Mouse (Mus musculus): ENCODE data around the gene Thbs1. TPM values are rescaled to one million over a fixed set of nuclear protein-coding genes. Genes with fewer than 3 reads are reported as not detected.

The Thbs1 gene
- total and polyA plus RNA-seq, 2 experiments from 2014 or later, result 3.0 to 12.2 TPM

GRCm38 (mm10) chr2:118116180-118116579, 4.5 kb downstream of the Thbs1 start:
- no peak overlapping the region for H3K4me3 ChIP-seq (ENCODE audit: low read depth, low read length)
- H3K9me3 ChIP-seq (ENCODE audit: low read length), result no peaks in the 10 kb centered on the region
- H3K4me2 ChIP-seq (ENCODE audit: low read depth, low read length, poor library complexity, severe bottlenecking), result no peak overlapping the region
- no peak overlapping the region for H3K9ac ChIP-seq (replicated peaks; ENCODE audit: low read length, poor library complexity, severe bottlenecking)
- H3K27me3 ChIP-seq (ENCODE audit: insufficient read depth, low read length), result no peaks in the 10 kb centered on the region
- WGBS, result 43% methylated on average over 2 of the region's 2 CpGs
- peak; percentile 34 for DNase-seq (ENCODE audit: low spot score)
- no peak for TF ChIP-seq CTCF (IDR thresholded peaks at IDR 0.05)
- no peak overlapping the region for H3K27ac ChIP-seq (ENCODE audit: low read depth, low read length)
- no peak for ATAC-seq (ENCODE audit: low FRiP score)
- H3K4me1 ChIP-seq (ENCODE audit: insufficient read depth, low read length), result peaks cover 11% of the 10 kb centered on the region; the same call in 1 of the 2 replicates
- H3K36me3 ChIP-seq (ENCODE audit: insufficient read depth, low read length), result no peaks in the 10 kb centered on the region

GRCm38 (mm10) chr2:118116754-118117290, 5.1 kb downstream of the Thbs1 start:
- TF ChIP-seq CTCF (IDR thresholded peaks at IDR 0.05), result no peak
- Histone ChIP-seq H3K9me3 (ENCODE audit: low read length) (no peaks in the 10 kb centered on the region), H3K4me2 (ENCODE audit: low read depth, low read length, poor library complexity, severe bottlenecking) (no peak overlapping the region), H3K27ac (ENCODE audit: low read depth, low read length) (no peak overlapping the region), H3K9ac (replicated peaks; ENCODE audit: low read length, poor library complexity, severe bottlenecking) (no peak overlapping the region), H3K27me3 (ENCODE audit: insufficient read depth, low read length) (no peaks in the 10 kb centered on the region), H3K36me3 (ENCODE audit: insufficient read depth, low read length) (no peaks in the 10 kb centered on the region), H3K4me3 (ENCODE audit: low read depth, low read length) (no peak overlapping the region), H3K4me1 (ENCODE audit: insufficient read depth, low read length) (peaks cover 11% of the 10 kb centered on the region; the same call in 1 of the 2 replicates)
- ATAC-seq (ENCODE audit: low FRiP score), result no peak
- WGBS, result 72% methylated on average over 3 of the region's 3 CpGs
- no peak for DNase-seq (ENCODE audit: low spot score)

GRCm38 (mm10) chr2:118117401-118117800, 5.7 kb downstream of the Thbs1 start:
- TF ChIP-seq CTCF (IDR thresholded peaks at IDR 0.05), result no peak
- no peak overlapping the region for H3K4me2 ChIP-seq (ENCODE audit: low read depth, low read length, poor library complexity, severe bottlenecking)
- H3K4me1 ChIP-seq (ENCODE audit: insufficient read depth, low read length), result peaks cover 11% of the 10 kb centered on the region; the same call in 1 of the 2 replicates
- ATAC-seq (ENCODE audit: low FRiP score) (no peak), DNase-seq (ENCODE audit: low spot score) (no peak)
- no peak overlapping the region for H3K4me3 ChIP-seq (ENCODE audit: low read depth, low read length)
- WGBS, result 87% methylated on average over 11 of the region's 11 CpGs
- H3K36me3 ChIP-seq (ENCODE audit: insufficient read depth, low read length), result no peaks in the 10 kb centered on the region
- H3K9ac ChIP-seq (replicated peaks; ENCODE audit: low read length, poor library complexity, severe bottlenecking), result no peak overlapping the region
- no peaks in the 10 kb centered on the region for H3K27me3 ChIP-seq (ENCODE audit: insufficient read depth, low read length)
- no peak overlapping the region for H3K27ac ChIP-seq (ENCODE audit: low read depth, low read length)
- H3K9me3 ChIP-seq (ENCODE audit: low read length), result no peaks in the 10 kb centered on the region

- Histone ChIP-seq H3K27ac (ENCODE audit: low read depth, low read length) (no peak overlapping the region), H3K9ac (replicated peaks; ENCODE audit: low read length, poor library complexity, severe bottlenecking) (no peak overlapping the region), H3K9me3 (ENCODE audit: low read length) (no peaks in the 10 kb centered on the region), H3K36me3 (ENCODE audit: insufficient read depth, low read length) (no peaks in the 10 kb centered on the region), H3K4me2 (ENCODE audit: low read depth, low read length, poor library complexity, severe bottlenecking) (no peak overlapping the region), H3K27me3 (ENCODE audit: insufficient read depth, low read length) (no peaks in the 10 kb centered on the region), H3K4me3 (ENCODE audit: low read depth, low read length) (no peak overlapping the region), H3K4me1 (ENCODE audit: insufficient read depth, low read length) (peaks cover 9% of the 10 kb centered on the region; the same call in 1 of the 2 replicates)
- DNase-seq (ENCODE audit: low spot score), result no peak
- no peak for ATAC-seq (ENCODE audit: low FRiP score)
- 83% methylated on average over 6 of the region's 6 CpGs for WGBS
- TF ChIP-seq CTCF (IDR thresholded peaks at IDR 0.05), result no peak
Measured at GRCm38 (mm10) chr2:118118045-118118444, 6.4 kb downstream of the Thbs1 start.

- ATAC-seq (ENCODE audit: low FRiP score), result no peak
- H3K9ac ChIP-seq (replicated peaks; ENCODE audit: low read length, poor library complexity, severe bottlenecking), result no peak overlapping the region
- peaks cover 6% of the 10 kb centered on the region; the same call in 1 of the 2 replicates for H3K4me1 ChIP-seq (ENCODE audit: insufficient read depth, low read length)
- TF ChIP-seq CTCF (IDR thresholded peaks at IDR 0.05), result no peak
- H3K4me2 ChIP-seq (ENCODE audit: low read depth, low read length, poor library complexity, severe bottlenecking), result no peak overlapping the region
- WGBS, result 91% methylated on average over 7 of the region's 7 CpGs
- no peak overlapping the region for H3K4me3 ChIP-seq (ENCODE audit: low read depth, low read length)
- H3K9me3 ChIP-seq (ENCODE audit: low read length), result no peaks in the 10 kb centered on the region
- DNase-seq (ENCODE audit: low spot score), result no peak
- no peaks in the 10 kb centered on the region for H3K27me3 ChIP-seq (ENCODE audit: insufficient read depth, low read length)
- H3K27ac ChIP-seq (ENCODE audit: low read depth, low read length), result no peak overlapping the region
- no peaks in the 10 kb centered on the region for H3K36me3 ChIP-seq (ENCODE audit: insufficient read depth, low read length)
Measured at GRCm38 (mm10) chr2:118118515-118118914, 6.8 kb downstream of the Thbs1 start.

DNA sequence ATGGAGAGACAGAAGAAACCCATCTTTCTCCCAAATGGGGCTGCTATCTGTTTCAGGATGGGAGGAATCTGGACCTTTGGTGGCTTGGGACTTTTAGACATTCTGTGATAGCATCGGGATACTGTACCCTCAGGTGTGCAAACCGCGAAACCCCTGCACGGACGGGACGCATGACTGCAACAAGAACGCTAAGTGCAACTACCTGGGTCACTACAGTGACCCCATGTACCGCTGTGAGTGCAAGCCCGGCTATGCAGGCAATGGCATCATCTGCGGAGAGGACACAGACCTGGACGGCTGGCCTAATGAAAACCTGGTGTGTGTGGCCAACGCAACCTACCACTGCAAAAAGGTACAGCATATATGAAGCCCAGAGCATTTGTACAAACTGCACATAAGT, 8.0 kb downstream of the Thbs1 start:
- Histone ChIP-seq H3K4me3 (ENCODE audit: low read depth, low read length) (no peak overlapping the region), H3K36me3 (ENCODE audit: insufficient read depth, low read length) (no peaks in the 10 kb centered on the region), H3K4me2 (ENCODE audit: low read depth, low read length, poor library complexity, severe bottlenecking) (no peak overlapping the region), H3K4me1 (ENCODE audit: insufficient read depth, low read length) (peaks cover 5% of the 10 kb centered on the region; the same call in 1 of the 2 replicates), H3K9me3 (ENCODE audit: low read length) (no peaks in the 10 kb centered on the region), H3K9ac (replicated peaks; ENCODE audit: low read length, poor library complexity, severe bottlenecking) (no peak overlapping the region), H3K27ac (ENCODE audit: low read depth, low read length) (no peak overlapping the region), H3K27me3 (ENCODE audit: insufficient read depth, low read length) (no peaks in the 10 kb centered on the region)
- no peak for TF ChIP-seq CTCF (IDR thresholded peaks at IDR 0.05)
- no peak for ATAC-seq (ENCODE audit: low FRiP score)
- no peak for DNase-seq (ENCODE audit: low spot score)
- WGBS, result 97% methylated on average over 12 of the region's 12 CpGs

Data from midbrain, postnatal 0 days (tissue).